Mouse (Mus musculus) hindbrain, postnatal 0 days (tissue): Measurements from ENCODE around the gene Rasgrf2. TPM values are rescaled to one million over a fixed set of nuclear protein-coding genes. Genes with fewer than 3 reads are reported as not detected.

Experiments used
- ATAC-seq: fragments of 200-750 bp; cut with Nextera tagmentation; 2 replicates; pipeline ENCODE4 v1.8.0; 2017; ENCODE audit warnings: mild to moderate bottlenecking, moderate TSS enrichment, moderate library complexity
- DNase-seq: peaks from one replicate; pipeline ENCODE4 v3.0.0-alpha.2; 2015; ENCODE audit warnings: low spot score
- H3K27ac ChIP-seq: fragments of 300-500 bp; sonication (generic); 2 replicates; pipeline ENCODE4 v1.5.1; 2014; ENCODE audit warnings: mild to moderate bottlenecking
- H3K27me3 ChIP-seq: fragments of 300-500 bp; sonication (generic); 2 replicates; pipeline ENCODE4 v1.6.1; 2014; ENCODE audit warnings: low read length, mixed read lengths; ENCODE audit not compliant: insufficient read depth
- H3K36me3 ChIP-seq: fragments of 300-500 bp; sonication (generic); 2 replicates; pipeline ENCODE4 v1.6.1; 2014; ENCODE audit warnings: low read length, mixed read lengths; ENCODE audit not compliant: insufficient read depth
- H3K4me1 ChIP-seq: fragments of 300-500 bp; sonication (generic); 2 replicates; pipeline ENCODE4 v1.6.1; 2014; ENCODE audit warnings: antibody characterized with exemption, low read length, mixed read lengths; ENCODE audit not compliant: insufficient read depth
- H3K4me2 ChIP-seq: fragments of 300-500 bp; sonication (generic); 2 replicates; pipeline ENCODE4 v1.6.1; 2014; ENCODE audit warnings: low read depth, mild to moderate bottlenecking, low read length, moderate library complexity, mixed read lengths
- H3K4me3 ChIP-seq: fragments of 300-500 bp; sonication (generic); 2 replicates; pipeline ENCODE4 v1.5.1; 2014; ENCODE audit warnings: low read length
- H3K9ac ChIP-seq: fragments of 300-500 bp; sonication (generic); replicated peaks from 2 replicates; pipeline ENCODE4 v1.6.1; 2014; ENCODE audit warnings: mild to moderate bottlenecking, low read length, moderate library complexity, mixed read lengths
- H3K9me3 ChIP-seq: fragments of 300-500 bp; sonication (generic); 2 replicates; pipeline ENCODE4 v1.6.1; 2016; ENCODE audit warnings: low read length, mixed read lengths
- CTCF ChIP-seq: IDR thresholded peaks from 2 replicates; pipeline ENCODE4 v1.5.1; 2016; ENCODE audit warnings: antibody characterized with exemption, control low read depth, low read depth
- WGBS: fragments of 180-500 bp; shearing (Covaris S2); extraction: QIAGEN DNeasy Blood & Tissue Kit; methylation state at CpG from one replicate; pipeline ENCODE4 v1.1.7; 2014; 5-methylcytosine and 5-hydroxymethylcytosine counted together
- polyA plus RNA-seq: library from polyadenylated mRNA; unstranded; fragments of >200 nt; fragmentation: Nextera tagmentation; extraction: Ambion mirVana; gene quantifications from 2 replicates; pipeline ENCODE4 v1.2.1, GENCODE M21; 2015
- total RNA-seq: library from RNA; depleted of rRNA; stranded (reverse); fragments of >200 nt; gene quantifications from 2 replicates; pipeline ENCODE4 v1.2.3, GENCODE M21; 2014

Gene Rasgrf2
- total and polyA plus RNA-seq, 2 experiments from 2014 or later, result 12.9 to 61.2 TPM

DNA sequence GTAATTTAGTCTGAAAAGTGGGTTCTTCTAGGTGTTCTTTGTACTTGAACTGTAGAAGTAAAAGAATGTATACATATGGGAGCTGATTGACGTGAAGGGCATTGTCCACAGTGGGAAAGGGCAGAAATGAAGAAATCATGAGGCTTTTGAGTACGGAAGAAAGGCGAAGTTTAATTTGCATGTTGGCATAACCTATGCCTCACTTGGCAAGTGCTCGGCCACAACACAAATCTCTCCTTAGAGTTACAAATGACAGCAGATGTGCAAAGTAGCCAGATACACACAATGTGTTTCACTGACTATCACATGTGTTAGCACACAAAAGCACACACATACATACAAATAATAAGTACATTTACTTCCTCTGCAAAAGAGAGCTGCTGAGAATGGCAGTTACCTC, 251.2 kb downstream of the Rasgrf2 start:
- no peak overlapping the region for H3K4me3 ChIP-seq
- no peaks in the 10 kb centered on the region for H3K27me3 ChIP-seq
- H3K4me2 ChIP-seq, result no peak overlapping the region
- no peak overlapping the region for H3K9ac ChIP-seq
- H3K36me3 ChIP-seq, result no peaks in the 10 kb centered on the region
- ATAC-seq (no peak), DNase-seq (no peak)
- no peaks in the 10 kb centered on the region for H3K9me3 ChIP-seq
- WGBS, result 77% methylated on average over 4 of the region's 4 CpGs
- no peak for TF ChIP-seq CTCF
- no peak overlapping the region for H3K27ac ChIP-seq
- no peaks in the 10 kb centered on the region for H3K4me1 ChIP-seq

- Histone ChIP-seq H3K4me3 (no peak overlapping the region), H3K4me1 (no peaks in the 10 kb centered on the region), H3K4me2 (no peak overlapping the region), H3K36me3 (no peaks in the 10 kb centered on the region), H3K27ac (no peak overlapping the region), H3K9me3 (no peaks in the 10 kb centered on the region), H3K27me3 (no peaks in the 10 kb centered on the region), H3K9ac (no peak overlapping the region)
- DNase-seq, result no peak
- WGBS, result 82% methylated on average over 3 of the region's 3 CpGs
- no peak for ATAC-seq
- TF ChIP-seq CTCF, result no peak
Observed at GRCm38 (mm10) chr13:91877996-91878395, 253.5 kb downstream of the Rasgrf2 start.

GRCm38 (mm10) chr13:91877350-91877749, 254.1 kb downstream of the Rasgrf2 start:
- TF ChIP-seq CTCF, result no peak
- Histone ChIP-seq H3K4me3 (no peak overlapping the region), H3K36me3 (no peaks in the 10 kb centered on the region), H3K4me1 (no peaks in the 10 kb centered on the region), H3K9me3 (no peaks in the 10 kb centered on the region), H3K4me2 (no peak overlapping the region), H3K27ac (no peak overlapping the region), H3K9ac (no peak overlapping the region), H3K27me3 (no peaks in the 10 kb centered on the region)
- ATAC-seq (no peak), DNase-seq (no peak)
- WGBS, result 85% methylated on average over 10 of the region's 10 CpGs

DNA sequence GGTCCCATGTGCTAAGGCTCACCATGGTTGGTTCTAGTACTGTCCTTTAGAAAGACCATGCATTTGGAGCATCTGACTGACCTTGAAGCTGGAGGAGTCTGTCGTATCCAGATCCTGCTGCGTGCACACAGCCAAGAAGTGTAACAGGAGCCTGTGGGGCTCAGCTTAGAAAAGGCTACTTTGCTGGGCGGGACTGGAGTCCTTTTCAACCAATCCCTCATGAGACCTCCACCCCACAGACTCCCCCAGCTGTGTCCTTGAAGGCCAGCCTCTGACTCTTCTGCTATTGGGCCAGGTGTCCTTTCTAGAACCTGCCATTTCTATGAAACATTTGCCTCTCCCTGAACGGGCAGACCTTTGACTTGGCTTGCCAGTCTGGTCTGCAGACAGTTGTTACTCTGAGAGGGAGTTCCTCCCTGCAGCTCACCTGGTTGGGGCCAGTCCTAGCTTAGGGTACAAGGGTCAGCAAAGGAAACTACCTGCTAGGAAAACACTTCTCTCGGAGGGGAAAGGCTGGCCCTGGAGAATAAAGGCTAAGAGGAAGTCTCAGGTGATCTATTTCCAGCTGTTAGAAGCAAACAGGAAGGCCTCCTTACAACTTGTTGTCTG, 254.6 kb downstream of the Rasgrf2 start, which contains the start of gene Ckmt2:
Gene Ckmt2, minus strand, starts transcription at position 145 of the 609 bp plus-strand sequence.
- H3K4me3 ChIP-seq, result no peak within 1 kb of the TSS
- no peak within 1 kb of the TSS for H3K9ac ChIP-seq
- no peaks in the 10 kb centered on the region for H3K4me1 ChIP-seq
- 81% methylated on average over 5 of the region's 5 CpGs for WGBS
- no peak within 1 kb of the TSS for H3K27ac ChIP-seq
- ATAC-seq (no peak), DNase-seq (no peak)
- no peak for TF ChIP-seq CTCF
- H3K9me3 ChIP-seq, result no peaks in the 10 kb centered on the region
- no peak within 1 kb of the TSS for H3K4me2 ChIP-seq
- no peaks in the 10 kb centered on the region for H3K36me3 ChIP-seq
- no peaks in the 10 kb centered on the region for H3K27me3 ChIP-seq

DNA sequence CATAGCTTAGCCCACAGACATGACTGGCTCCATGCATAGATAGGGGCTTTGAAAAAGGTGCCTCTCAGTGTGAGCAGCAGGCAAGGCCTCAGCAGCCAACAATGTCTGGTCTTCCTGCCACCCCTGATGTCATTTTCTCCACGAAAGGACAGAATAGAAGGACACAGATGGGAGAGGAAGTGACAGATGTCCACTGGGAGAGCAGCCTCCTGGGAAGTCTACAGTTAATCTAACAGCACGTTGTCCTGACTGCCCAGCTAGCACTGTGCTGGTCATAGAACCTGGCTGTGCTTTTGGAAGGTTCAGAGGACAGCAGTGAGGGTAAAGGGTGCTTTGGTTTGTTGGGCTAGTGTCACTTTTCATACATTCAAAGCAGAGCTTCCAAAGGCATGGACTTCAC, 255.9 kb downstream of the Rasgrf2 start:
- Histone ChIP-seq H3K36me3 (no peaks in the 10 kb centered on the region), H3K4me2 (no peak overlapping the region), H3K27ac (no peak overlapping the region), H3K4me3 (no peak overlapping the region), H3K27me3 (no peaks in the 10 kb centered on the region), H3K9ac (no peak overlapping the region), H3K4me1 (no peaks in the 10 kb centered on the region), H3K9me3 (no peaks in the 10 kb centered on the region)
- no peak for TF ChIP-seq CTCF
- no peak for DNase-seq
- no peak for ATAC-seq
- 35% methylated on average over 2 of the region's 2 CpGs for WGBS

GRCm38 (mm10) chr13:91874565-91874964, 256.9 kb downstream of the Rasgrf2 start:
- H3K9me3 ChIP-seq, result no peaks in the 10 kb centered on the region
- WGBS, result 79% methylated on average over 7 of the region's 7 CpGs
- no peak for DNase-seq

DNA sequence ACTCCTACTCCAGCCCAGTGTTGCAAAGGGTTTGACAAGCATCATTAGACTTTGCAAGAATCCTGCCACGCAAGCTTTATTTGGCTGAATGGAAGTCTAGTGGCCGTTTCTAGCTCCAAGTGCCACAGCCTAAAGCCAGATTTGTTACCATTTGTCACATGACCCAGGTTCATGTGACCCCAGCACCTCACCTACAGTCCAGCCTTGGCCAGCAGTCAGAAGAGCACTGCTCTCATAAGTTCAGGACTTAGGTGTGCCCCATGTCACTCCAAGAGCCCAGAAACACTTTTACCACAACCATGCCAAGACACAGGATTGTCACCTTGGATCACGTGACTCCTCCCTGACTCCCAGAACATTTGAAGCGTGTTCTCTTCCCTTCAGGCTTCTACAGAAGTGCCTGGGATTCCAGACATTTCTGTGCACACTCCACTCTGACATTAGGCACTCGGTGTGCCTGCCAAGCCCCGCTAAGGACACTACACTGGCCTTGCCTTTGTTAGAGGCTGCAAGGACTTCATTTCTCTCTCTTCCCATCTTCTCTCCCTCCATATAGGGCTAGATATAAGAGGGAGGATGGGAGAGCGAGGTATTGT, 257.6 kb downstream of the Rasgrf2 start:
- Histone ChIP-seq H3K4me2 (no peak overlapping the region), H3K36me3 (no peaks in the 10 kb centered on the region), H3K27me3 (no peaks in the 10 kb centered on the region), H3K9ac (no peak overlapping the region), H3K4me3 (no peak overlapping the region), H3K9me3 (no peaks in the 10 kb centered on the region), H3K27ac (no peak overlapping the region), H3K4me1 (no peaks in the 10 kb centered on the region)
- ATAC-seq (no peak), DNase-seq (no peak)
- TF ChIP-seq CTCF, result no peak
- WGBS, result 83% methylated on average over 7 of the region's 7 CpGs

More at GRCm38 (mm10) chr13:91874565-91874964, 256.9 kb downstream of the Rasgrf2 start:
- H3K4me3 ChIP-seq, result no peak overlapping the region
- no peaks in the 10 kb centered on the region for H3K27me3 ChIP-seq
- H3K4me2 ChIP-seq, result no peak overlapping the region
- H3K36me3 ChIP-seq, result no peaks in the 10 kb centered on the region
- TF ChIP-seq CTCF, result no peak
- ATAC-seq, result no peak
- H3K27ac ChIP-seq, result no peak overlapping the region
- no peak overlapping the region for H3K9ac ChIP-seq
- H3K4me1 ChIP-seq, result no peaks in the 10 kb centered on the region
